Mouse (Mus musculus) ES-Bruce4 (cell line): ENCODE data around the gene Lsr.

Experiments
- CTCF ChIP-seq: IDR thresholded peaks from one replicate; pipeline ENCODE4 v1.8.1; 2011; ENCODE audit warnings: low read depth, low read length
- EP300 ChIP-seq: IDR thresholded peaks from 2 replicates; pipeline ENCODE4 v1.6.1; 2011; ENCODE audit warnings: low read depth, low read length; ENCODE audit not compliant: insufficient read depth
- POLR2A ChIP-seq: IDR thresholded peaks from one replicate; pipeline ENCODE4 v1.8.1; 2011; ENCODE audit warnings: low read length; ENCODE audit not compliant: insufficient read depth

GRCm38 (mm10) chr7:30916713-30917112 is 56.6 kb downstream of the Lsr start:
- TF ChIP-seq CTCF = no peak
- no peak for TF ChIP-seq POLR2A
- no peak for TF ChIP-seq EP300
